Mouse (Mus musculus) common myeloid progenitor, adult 5-6 weeks (primary cell): ENCODE results near the gene Cbfa2t3. TPM values are rescaled to one million over a fixed set of nuclear protein-coding genes. Genes with fewer than 3 reads are reported as not detected.
"Not testable (repeated sequence)": the region's sequence is repeated elsewhere in the genome, so short reads cannot be mapped to it uniquely, and the experiment has no call there.

ENCODE experiments used
- ATAC-seq: replicated peaks from 2 replicates; pipeline ENCODE4 v1.8.0; 2016; ENCODE audit warnings: low read depth, mild to moderate bottlenecking, moderate TSS enrichment, inconsistent platforms; ENCODE audit not compliant: poor library complexity, severe bottlenecking
- total RNA-seq: library from RNA; stranded (forward); fragments of 200-1000, 187-1606 nt; gene quantifications from 2 replicates; pipeline ENCODE4 v1.2.3, GENCODE M21; 2017

Cbfa2t3 gene
- total RNA-seq, 1 experiment from 2014 or later, result 28.2 TPM

DNA sequence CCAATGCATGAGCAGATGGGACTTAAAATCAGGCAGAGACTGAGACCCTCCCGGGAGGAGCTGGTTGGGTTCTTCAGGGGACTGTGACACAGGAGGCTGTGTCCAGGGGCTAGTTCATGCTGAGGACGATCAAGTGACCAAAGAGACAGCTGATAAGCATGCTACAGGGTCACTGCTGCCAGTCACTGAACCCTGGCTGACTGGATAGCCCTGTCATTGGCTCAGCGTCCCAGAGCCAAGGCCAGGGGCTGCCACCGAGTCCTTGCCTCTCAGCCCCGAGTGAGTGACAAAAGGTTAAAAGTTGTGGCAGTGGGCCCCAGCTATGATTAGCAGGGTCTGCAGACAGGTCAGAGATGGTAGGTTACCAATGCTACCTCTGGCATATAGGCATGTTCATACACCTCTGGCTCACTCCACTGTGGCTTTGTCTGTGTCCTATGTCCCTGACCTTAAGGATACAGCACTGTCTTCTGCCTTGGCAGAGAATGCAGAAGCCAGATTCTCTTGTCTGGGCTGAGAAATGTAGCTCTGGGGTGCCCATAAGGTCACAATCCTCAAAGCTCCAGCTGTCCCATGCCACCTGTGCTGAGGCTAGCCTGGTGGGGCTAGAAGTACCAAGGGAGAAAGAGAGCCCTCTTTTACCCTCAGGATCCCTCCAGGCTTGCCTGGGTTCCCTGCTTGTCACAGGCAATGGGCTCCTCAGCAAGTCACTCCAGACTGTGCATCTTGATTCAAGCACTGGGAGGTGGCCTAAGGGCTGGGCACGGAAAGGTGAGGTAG, 54.5 kb downstream of the Cbfa2t3 start:
- ATAC-seq, result no peak

- ATAC-seq, result no peak
Measured at GRCm38 (mm10) chr8:122642071-122642470, 56.8 kb downstream of the Cbfa2t3 start.

DNA sequence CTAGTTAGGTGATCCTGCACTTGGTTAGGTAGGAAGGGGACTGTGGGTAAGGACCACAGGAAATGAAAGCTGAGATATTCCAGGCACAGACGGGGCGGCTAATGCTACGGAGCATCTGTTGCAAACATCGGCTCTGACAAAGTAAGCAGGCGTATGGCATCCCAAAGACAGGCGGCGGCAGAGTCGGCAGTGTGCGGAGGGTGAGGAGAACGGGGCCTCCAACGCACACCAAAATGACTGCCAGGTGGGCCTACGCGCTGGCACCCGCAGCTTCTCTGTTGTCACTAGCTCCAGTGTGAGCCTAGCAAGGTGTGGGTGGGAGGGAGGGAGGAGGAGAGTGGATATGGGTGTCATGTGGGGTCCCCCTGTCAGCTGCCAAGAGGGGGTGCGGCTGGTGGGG, 57.5 kb downstream of the Cbfa2t3 start:
- no peak for ATAC-seq

- ATAC-seq, result no peak
Measured at GRCm38 (mm10) chr8:122640825-122641224, 58.1 kb downstream of the Cbfa2t3 start.

DNA sequence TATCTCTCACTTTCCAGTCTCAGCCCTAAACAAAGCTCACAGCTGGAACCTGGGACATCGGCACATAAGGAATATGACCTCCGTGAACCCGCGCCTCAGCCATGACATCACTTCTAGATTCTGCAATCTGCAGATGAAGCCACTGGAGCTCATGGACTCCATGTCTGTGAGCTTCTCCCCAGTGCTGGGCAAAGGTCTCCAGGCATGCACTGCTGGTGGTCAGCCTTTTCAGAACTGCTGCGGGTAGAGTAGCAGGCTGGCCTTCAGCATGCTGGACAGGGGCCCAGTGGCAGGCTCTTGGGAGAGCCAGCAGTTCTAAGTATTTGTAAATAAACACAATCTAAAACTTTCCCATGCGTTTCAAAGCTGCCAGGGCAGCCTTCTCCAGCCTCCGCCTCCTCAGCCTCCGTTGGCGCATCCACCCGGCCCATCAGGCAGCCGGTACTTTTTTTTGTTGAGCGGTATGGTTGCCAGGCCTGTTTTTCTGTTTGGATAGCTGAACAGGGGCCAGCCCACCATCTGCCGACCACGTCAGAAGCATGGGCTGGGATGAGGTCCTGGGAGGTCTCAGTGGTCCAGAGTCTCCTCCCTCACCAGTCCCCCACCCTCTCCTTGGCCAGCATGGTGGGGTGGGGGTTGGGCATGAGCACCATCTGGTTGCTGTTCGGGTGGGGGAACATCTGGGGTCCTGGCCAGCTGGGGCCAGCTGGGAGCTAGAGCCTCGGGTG, 59.2 kb downstream of the Cbfa2t3 start:
- no peak for ATAC-seq

DNA sequence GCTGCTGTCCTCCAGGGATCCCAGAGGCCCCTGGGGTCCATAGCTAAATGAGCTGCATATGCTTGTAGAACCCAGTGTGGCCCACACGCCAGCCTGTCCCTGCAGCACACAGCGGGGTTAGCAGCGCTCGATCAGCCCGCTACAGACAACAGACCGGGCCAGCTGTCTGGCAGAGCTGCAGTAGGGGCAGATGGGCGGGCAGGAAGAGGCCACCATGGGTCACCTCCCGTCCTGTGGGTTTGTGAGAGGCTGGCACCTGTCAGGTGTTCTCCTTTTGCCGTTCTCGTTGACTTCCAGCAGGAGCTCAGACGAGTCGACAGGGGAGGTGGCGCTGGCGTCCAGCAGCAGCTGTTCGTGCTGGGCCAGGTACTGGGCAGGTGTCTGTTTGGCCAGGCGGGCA, 60.3 kb downstream of the Cbfa2t3 start:
- no peak for ATAC-seq

- no peak for ATAC-seq
Measured at GRCm38 (mm10) chr8:122637230-122637629, 61.7 kb downstream of the Cbfa2t3 start.

- ATAC-seq, result no peak
Measured at GRCm38 (mm10) chr8:122636803-122637175, 62.1 kb downstream of the Cbfa2t3 start.

- ATAC-seq, result peak; percentile 20; the same call in 1 of the 2 replicates
Measured at GRCm38 (mm10) chr8:122635878-122636802, 62.8 kb downstream of the Cbfa2t3 start.

- ATAC-seq, result no peak
Measured at GRCm38 (mm10) chr8:122633205-122633604, 65.7 kb downstream of the Cbfa2t3 start.

DNA sequence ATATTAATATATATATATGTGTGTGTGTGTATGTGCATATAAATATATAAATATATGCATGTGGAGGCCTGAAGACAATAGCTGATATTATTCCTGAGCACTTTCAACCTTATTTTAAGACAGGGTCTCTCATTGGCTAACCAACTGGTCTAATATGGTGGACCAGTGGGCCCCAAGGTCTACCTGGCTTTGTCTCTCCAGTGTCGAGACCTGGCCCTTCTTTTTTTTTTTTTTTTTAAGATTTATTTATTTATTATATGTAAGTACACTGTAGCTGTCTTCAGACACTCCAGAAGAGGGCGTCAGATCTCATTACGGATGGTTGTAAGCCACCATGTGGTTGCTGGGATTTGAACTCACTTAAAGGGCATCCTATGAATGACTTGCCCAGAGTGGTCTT, 66.8 kb downstream of the Cbfa2t3 start:
- not testable (repeated sequence) for ATAC-seq

DNA sequence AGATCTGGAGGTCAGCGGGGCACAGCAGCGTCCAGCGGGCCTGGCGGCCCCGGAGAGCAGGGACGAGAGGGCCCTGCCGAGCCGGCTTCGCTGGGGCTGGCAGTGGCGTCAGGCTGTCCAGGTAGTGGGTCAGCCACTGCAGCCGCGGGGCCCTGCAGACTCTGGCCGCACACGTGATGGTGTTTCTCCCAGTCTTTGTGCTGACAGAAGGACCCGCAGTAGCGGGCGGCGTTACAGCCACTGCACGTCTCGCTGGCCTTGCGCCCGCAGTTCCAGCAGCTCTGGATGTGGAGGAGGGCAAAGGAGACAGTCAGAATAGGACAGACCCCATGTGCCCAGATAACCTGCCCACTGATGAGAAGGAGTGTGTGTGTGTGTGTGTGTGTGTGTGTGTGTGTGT, 68.2 kb downstream of the Cbfa2t3 start:
- no peak for ATAC-seq

- no peak for ATAC-seq
Measured at GRCm38 (mm10) chr8:122629388-122629787, 69.5 kb downstream of the Cbfa2t3 start.

GRCm38 (mm10) chr8:122626896-122627295, 72.0 kb downstream of the Cbfa2t3 start:
- peak; percentile 21 for ATAC-seq

DNA sequence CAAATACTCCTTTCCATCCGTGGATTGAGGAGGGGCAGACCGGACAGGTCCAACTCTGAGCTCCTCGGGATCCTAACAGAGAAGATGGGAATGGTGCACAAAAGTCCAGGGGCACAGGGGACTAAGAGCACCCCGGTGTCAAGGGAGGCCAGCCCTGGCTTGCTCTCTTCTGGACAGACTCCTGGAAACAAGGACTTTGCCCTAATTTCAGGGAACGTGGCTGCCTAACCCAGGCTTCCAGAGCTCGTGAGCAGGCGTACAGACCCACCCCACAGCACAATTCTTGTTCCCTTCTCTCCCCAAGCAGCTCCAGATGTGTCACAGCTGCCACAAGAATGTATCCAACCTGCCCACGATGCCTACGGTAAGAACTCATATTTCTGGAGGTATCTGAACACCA, 73.1 kb downstream of the Cbfa2t3 start:
- ATAC-seq, result no peak

GRCm38 (mm10) chr8:122624653-122625052, 74.3 kb downstream of the Cbfa2t3 start:
- ATAC-seq, result no peak

DNA sequence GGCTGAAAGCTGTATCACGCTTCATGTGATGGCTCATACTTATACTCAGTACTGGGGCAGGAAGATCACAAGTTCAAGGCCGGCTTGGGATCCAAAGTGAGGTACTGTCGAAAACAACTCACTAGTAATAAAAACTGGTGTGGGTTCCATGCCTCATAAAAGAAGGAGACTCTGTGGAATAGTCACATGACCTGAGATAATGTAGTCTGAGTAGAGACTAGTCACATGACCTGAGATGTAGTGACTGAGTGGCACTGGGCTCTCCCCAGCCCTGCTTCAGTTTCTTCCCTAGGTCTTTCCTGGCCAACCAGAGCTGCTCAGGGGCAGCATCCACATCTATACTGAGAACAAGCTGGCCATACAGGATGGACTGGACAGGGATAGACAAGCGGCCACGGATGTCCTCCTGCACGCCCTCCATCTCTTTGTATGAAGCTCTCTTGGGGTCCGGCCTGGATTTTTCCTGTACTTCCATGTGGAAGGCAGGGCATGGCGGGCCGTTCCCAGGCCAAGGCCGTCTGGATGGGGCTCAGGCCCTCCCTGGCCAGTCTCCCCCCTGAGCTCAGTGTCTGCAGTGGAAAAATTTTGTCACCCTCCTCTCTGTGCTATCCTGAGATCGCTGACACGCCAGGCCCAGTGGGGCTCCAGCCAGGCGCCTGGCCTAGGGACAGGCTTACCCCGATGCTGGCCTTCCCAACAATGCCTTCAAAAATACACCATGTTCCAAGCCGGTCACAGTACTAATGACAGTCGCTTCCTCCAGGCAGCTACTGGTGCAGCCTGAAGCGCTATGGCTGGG, 74.9 kb downstream of the Cbfa2t3 start:
- ATAC-seq, result no peak

DNA sequence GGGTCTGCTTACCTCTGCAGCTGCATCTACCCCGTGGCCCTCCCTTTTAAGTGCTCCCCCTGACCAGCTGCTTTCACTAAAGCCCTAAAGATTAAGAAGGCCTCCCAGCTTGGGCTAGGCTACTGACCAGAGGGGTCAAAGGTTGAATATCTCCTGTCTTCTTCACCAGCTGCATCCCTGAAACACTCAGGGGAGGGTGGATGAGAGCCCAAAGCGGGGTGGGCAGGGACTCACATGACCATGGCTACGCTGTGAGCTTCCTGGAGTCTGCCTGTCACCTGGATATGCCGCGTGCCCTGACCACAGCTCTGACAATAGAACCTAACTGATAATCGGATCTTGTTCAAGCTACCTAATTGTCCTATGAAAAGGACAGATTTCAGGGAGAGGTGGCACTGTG, 76.2 kb downstream of the Cbfa2t3 start, which contains the start of gene Pabpn1l:
Gene Pabpn1l, minus strand, starts transcription at position 13 of the 400 bp plus-strand sequence.
- no peak for ATAC-seq

DNA sequence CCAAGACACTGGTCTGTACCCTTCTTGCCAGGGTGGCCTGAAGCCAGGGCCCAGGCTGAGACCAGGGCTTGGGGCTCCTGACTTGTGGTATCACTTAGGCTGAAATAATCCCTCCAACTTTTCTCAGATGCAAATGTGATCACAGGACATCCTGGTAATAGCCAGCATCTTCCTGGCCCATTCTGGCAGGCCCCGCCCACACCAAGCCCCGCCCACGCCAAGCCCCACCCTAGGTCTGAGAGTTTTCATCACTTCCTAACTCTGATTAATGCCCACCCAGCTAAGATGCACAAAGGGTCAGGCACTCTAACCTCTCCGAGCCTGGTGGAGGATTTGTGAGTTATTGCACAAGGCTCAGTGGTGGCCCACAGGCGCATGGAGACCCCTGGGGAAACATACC, 78.5 kb downstream of the Cbfa2t3 start:
- ATAC-seq, result no peak
